Mouse (Mus musculus): Measurements from ENCODE around the gene Aldh3b2. TPM values are rescaled to one million over a fixed set of nuclear protein-coding genes. Genes with fewer than 3 reads are reported as not detected.
A peak's percentile ranks its signal among the peaks of the same experiment; 100 is the strongest.
"Not testable (repeated sequence)": the region's sequence is repeated elsewhere in the genome, so short reads cannot be mapped to it uniquely, and the experiment has no call there.

Gene Aldh3b2
- total RNA-seq, 2 experiments from 2014 or later = 0.64 to 0.90 TPM

- Histone ChIP-seq H3K4me3 (no peak overlapping the region), H3K27ac (no peak overlapping the region)
- no peak for DNase-seq (ENCODE audit: low spot score in 2 of 2)
- no peak for TF ChIP-seq CTCF (conservative IDR thresholded peaks at IDR 0.05)
Observed at GRCm38 (mm10) chr19:3955804-3956203, 16.3 kb upstream of the Aldh3b2 start.

DNA sequence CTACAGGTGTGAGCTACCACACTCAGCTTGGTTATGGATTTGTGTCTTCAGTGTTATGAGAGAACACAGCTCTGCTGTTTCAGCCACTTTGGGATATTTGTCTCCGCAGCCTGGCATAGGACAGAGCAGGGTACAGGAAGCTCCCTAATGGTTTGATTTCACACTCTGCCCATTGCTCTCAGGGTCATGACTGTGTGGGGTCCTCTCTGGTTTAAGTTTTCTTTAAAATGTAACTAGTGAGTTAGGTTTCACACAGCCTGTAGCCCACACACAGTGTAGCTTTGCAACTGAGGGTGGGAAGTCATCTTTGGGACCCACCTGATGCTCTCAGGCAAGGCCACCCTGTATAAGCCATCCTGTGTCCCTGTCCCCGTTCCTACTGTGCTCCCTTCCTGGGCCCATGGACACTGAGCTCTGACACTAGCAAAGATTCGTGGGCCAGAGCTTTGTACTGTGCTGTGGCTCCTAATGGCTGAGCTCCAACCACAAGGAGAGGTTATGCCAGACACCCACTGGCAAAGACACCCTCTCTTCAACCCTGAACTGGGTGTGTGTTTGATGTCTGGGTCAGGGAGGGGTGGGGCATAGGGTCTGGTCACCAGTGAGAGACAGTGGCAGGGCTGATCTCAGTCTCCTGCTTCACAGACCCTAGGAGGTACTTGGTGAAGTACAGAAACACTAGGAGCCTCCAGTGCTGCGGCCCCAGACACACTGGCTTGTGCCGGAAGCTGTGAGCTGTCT, 14.7 kb upstream of the Aldh3b2 start:
- DNase-seq (ENCODE audit: low spot score in 2 of 2); H3K4me3 ChIP-seq; H3K27ac ChIP-seq: not testable (repeated sequence)

DNA sequence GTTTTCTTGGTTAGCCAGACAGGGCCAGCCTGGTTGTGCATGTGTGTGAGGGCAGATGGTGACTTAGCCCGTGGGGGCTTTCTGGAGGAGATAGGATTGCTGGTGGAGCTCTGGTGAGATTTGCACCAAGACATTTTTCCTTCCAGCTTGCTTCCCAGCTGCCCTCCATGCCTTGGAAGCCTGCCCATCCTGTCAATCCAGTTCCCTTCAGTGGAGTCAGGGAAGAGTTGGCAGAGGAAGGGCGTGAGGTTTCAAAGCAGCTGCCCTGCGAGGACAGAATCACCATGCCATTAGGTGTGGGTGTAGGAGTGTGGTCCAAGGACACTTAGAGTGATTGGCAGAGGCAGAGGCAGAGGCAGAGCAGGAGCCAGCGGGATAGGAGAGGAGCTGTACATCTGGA, 13.7 kb upstream of the Aldh3b2 start, which contains the start of gene Aldh3b3:
Gene Aldh3b3, plus strand, starts transcription at position 176 of the 400 bp plus-strand sequence.
- DNase-seq (ENCODE audit: low spot score in 2 of 2) = peak in 1 of 2 experiments; percentile 45
- H3K27ac ChIP-seq = no peak within 1 kb of the TSS
- no peak for TF ChIP-seq CTCF (conservative IDR thresholded peaks at IDR 0.05)
- no peak within 1 kb of the TSS for H3K4me3 ChIP-seq

DNA sequence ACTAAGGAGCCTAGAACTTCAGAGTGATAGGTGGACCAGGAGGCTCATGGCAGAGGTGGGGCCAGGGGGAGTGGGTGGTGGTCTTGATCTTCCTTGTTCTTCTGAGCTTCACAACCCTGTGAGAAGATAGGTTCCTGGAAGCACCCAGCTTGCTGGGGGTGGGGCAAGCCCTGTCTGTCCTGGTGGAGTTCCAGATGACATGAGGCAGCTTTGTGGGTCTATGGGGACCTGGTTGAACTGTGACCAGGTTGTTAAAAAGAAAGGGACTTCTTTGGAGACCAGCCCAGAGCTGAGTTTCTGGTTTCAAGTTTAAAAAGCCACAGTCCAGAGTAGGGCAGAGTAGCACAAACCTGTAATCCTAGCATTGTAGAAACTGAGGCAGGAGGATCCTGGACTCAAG, 13.1 kb upstream of the Aldh3b2 start:
- H3K27ac ChIP-seq = no peak overlapping the region
- no peak for TF ChIP-seq CTCF (conservative IDR thresholded peaks at IDR 0.05)

DNA sequence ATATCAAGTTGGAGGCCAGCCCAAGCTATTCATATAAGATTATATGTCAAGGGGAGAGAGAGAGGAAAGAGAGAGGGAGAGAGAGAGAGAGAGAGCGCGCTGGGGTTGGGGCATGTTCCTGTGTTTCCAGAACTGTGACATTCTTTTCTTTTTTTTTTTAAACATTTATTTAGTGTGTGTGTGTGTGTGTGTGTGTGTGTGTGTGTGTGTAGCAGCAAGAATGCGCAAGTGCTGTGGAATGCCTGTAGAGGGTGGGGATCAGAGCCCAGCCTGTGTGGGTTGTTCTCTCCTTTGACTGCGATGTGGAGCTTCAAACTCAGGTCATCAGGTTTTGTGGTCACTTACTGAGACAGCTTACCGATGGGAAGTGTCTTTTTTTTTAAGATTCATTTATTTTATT, 11.9 kb upstream of the Aldh3b2 start:
- Histone ChIP-seq H3K4me3 (no peak overlapping the region), H3K27ac (no peak overlapping the region)
- no peak for TF ChIP-seq CTCF (conservative IDR thresholded peaks at IDR 0.05)
- no peak for DNase-seq (ENCODE audit: low spot score in 2 of 2)

More for the DNA sequence above, 13.1 kb upstream of the Aldh3b2 start:
- no peak overlapping the region for H3K4me3 ChIP-seq
- no peak for DNase-seq (ENCODE audit: low spot score in 2 of 2)

- H3K4me3 ChIP-seq; H3K27ac ChIP-seq; DNase-seq (ENCODE audit: low spot score in 2 of 2): not testable (repeated sequence)
Observed at GRCm38 (mm10) chr19:3961805-3962204, 10.3 kb upstream of the Aldh3b2 start.

DNA sequence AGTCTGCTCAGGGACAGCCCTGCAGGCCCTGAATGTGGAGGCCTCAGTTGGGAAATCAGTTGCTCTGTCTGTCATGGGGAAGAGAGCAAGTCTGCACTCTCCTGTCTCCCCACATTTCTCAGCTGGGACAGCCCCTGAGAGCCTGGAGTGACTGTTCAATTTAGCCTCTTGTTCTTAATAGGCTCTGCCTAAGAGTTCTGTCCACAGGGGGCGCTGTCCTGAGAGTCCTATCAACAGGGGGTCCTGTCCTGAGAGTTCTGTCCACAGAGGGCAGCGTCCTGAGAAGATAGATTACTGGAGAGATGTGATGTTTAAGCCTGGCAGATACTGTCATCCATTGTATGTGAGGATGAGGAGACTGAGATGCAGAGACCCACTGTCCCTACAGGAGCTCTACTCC, 9.7 kb upstream of the Aldh3b2 start:
- no peak for DNase-seq (ENCODE audit: low spot score in 2 of 2)
- peak; percentile 53 for TF ChIP-seq CTCF (conservative IDR thresholded peaks at IDR 0.05)
- no peak overlapping the region for H3K27ac ChIP-seq
- H3K4me3 ChIP-seq = no peak overlapping the region

GRCm38 (mm10) chr19:3964030-3964429, 8.1 kb upstream of the Aldh3b2 start:
- no peak overlapping the region for H3K27ac ChIP-seq
- TF ChIP-seq CTCF (conservative IDR thresholded peaks at IDR 0.05) = no peak
- no peak for DNase-seq (ENCODE audit: low spot score in 2 of 2)
- no peak overlapping the region for H3K4me3 ChIP-seq

DNA sequence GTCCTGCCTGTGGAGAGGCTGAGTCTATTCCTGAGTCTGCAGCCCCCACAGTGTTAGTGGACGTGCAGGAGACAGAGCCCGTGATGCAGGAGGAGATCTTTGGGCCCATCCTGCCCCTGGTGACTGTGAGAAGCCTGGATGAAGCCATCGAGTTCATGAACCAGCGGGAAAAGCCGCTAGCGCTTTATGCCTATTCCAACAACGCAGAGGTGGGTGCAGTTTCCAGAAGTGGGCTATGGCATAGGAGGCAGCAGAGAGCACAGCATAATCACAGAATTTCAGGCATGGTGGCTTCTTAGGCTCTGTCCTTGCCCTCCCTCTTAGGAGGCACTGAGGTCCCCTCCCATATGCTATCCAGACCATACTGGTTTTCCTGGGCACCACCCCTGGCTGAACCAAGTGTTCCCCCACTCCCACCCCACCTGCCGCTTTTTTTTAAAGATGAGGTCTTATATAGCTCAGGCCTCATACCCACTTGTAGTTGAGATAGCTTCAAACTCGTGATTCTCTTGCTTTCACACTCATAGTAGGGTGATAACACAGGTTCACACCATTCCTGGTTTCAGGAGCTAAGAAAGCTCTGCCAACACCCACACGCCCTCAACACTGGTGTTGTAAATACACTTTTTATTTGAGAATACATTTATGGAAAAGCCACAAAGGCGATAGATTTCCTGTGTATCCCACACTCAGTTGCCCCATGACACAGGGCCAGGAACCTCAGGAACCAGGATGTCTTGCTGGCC, 5.6 kb upstream of the Aldh3b2 start:
- no peak for DNase-seq (ENCODE audit: low spot score in 2 of 2)
- H3K27ac ChIP-seq = no peak overlapping the region
- TF ChIP-seq CTCF (conservative IDR thresholded peaks at IDR 0.05) = peak; percentile 59
- H3K4me3 ChIP-seq = no peak overlapping the region

DNA sequence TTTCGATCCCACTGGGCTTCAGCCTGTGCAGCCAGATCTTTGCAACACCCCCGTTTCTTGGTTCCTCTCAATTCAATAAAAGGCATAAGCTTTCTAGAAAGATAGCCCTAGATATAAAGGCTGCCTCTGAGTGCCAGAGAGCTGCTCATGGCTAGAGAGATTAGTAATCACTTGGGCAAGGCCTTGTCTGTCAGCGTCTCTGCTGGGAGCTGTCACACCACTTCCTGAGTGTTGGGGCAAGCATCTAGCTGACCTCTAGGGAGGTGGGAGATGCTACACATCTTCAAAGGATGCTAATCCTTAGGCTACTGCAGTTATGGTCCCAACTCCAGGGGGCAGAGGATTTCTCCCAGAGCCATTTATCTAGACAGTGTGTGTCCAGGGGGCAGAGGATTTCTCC, 4.9 kb upstream of the Aldh3b2 start:
- H3K4me3 ChIP-seq = no peak overlapping the region
- H3K27ac ChIP-seq = no peak overlapping the region
- DNase-seq (ENCODE audit: low spot score in 2 of 2) = no peak
- TF ChIP-seq CTCF (conservative IDR thresholded peaks at IDR 0.05) = no peak

GRCm38 (mm10) chr19:3974608-3975007, 2.5 kb downstream of the Aldh3b2 start:
- not testable (repeated sequence) for DNase-seq (ENCODE audit: low spot score in 2 of 2); H3K27ac ChIP-seq; H3K4me3 ChIP-seq

DNA sequence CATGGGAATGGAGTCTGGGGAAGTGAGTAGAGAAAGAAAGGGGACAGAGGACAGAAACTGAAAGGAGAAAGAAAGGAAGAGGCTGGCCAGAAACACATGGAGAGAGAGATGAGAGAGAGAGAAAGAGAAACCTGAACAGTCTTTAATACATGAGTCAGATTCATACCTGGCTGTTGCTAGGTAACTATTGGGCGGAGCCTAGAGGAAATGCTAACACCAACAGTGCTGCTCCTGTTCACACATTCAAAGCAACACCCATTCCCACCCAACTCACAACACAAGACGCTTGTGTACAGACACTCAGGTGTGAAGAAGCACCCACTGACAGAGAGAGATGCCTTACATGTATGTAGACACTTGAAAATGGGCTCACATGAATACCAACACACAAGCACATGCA, 3.7 kb downstream of the Aldh3b2 start:
- no peak for DNase-seq (ENCODE audit: low spot score in 2 of 2)
- TF ChIP-seq CTCF (conservative IDR thresholded peaks at IDR 0.05) = no peak
- Histone ChIP-seq H3K27ac (no peak overlapping the region), H3K4me3 (no peak overlapping the region)

GRCm38 (mm10) chr19:3980309-3980708, 8.2 kb downstream of the Aldh3b2 start:
- H3K27ac ChIP-seq = peak overlapping the region; percentile 41; the same call in 1 of the 2 replicates
- DNase-seq (ENCODE audit: low spot score in 2 of 2) = peak; percentile 81 to 89
- H3K4me3 ChIP-seq = no peak overlapping the region
- peak; percentile 95 for TF ChIP-seq CTCF (conservative IDR thresholded peaks at IDR 0.05)

DNA sequence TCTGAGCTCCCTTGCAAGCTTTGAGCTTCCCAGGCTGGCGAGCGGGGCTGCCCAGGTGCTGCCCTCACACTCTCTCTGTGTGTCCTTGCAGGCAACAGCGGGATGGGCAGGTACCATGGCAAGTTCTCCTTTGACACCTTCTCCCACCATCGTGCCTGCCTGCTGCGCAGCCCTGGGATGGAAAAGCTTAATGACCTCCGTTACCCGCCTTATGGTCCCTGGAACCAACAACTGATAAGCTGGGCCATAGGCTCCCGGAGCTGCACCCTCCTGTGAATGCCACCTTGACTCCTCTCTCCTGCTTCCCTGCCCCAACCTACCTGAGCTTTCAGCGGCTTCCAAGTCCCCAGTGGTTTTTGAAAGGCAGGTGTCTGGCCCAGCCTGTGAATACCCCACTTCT, 8.8 kb downstream of the Aldh3b2 start:
- no peak for TF ChIP-seq CTCF (conservative IDR thresholded peaks at IDR 0.05)
- no peak overlapping the region for H3K4me3 ChIP-seq

More for the DNA sequence above, 8.8 kb downstream of the Aldh3b2 start:
- no peak overlapping the region for H3K27ac ChIP-seq
- DNase-seq (ENCODE audit: low spot score in 2 of 2) = no peak

All from layer of hippocampus, adult 2 months (tissue).